Mouse (Mus musculus) adrenal gland, adult 8-10 months (tissue): ENCODE data around the gene Kif3c. TPM values are rescaled to one million over a fixed set of nuclear protein-coding genes. Genes with fewer than 3 reads are reported as not detected.

Experiments used
- DNase-seq: peaks from one replicate; pipeline ENCODE4 v3.0.0; 2022
- total RNA-seq, 4 experiments: library from RNA; stranded (reverse); gene quantifications; 2 replicates each; pipeline ENCODE4 v1.2.4; 2022

Gene Kif3c
- total RNA-seq, 4 experiments from 2014 or later = 32.7 to 53.6 (median 38.6) TPM

- no peak for DNase-seq
These were observed 60.7 kb downstream of the Kif3c start for GRCm38 (mm10) chr12:3425375-3426341.

GRCm38 (mm10) chr12:3426530-3427034 lies 61.6 kb downstream of the Kif3c start, which contains the start of gene Asxl2:
Gene Asxl2, plus strand, starts transcription at chr12:3426857.
- peak; percentile 99 for DNase-seq

GRCm38 (mm10) chr12:3427067-3427889 lies 62.3 kb downstream of the Kif3c start:
- peak; percentile 79 for DNase-seq

GRCm38 (mm10) chr12:3427891-3428775 lies 63.2 kb downstream of the Kif3c start:
- DNase-seq = no peak

DNA sequence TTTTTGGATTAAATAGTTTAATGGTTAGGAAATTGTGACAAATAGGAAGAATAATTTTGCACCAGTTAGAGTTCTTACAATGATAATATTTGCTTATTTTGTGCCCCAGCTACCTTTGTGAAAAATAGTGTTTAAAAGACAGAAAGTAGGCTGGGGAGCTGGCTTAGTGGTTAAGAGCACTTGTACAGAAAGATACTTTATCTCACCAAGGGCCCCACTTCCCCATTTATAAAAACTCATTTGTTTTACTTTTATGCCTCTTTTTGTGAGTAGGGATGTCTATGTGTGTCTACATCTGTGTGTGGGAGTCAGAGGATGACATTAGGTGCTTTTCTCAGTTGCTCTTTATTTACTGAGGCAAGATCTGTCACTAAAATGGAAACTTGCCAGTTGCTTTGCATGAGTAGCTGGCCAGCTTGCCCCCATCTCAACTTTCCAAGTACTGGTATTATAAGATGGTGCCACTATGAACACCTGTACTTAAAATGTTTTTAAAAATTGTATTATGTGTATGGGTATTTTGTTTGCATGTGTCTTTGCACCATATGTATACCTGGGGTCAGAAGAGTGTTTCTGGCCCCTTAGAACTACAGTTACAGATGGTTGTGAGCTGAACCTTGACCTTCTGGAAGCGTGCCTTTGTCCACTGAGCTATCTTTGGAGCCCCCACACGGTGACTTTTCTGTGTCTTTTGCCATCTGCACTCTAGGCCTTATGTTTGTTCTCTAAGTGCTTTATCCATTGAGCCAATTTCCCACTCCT lies 64.9 kb downstream of the Kif3c start:
- DNase-seq = no peak

DNA sequence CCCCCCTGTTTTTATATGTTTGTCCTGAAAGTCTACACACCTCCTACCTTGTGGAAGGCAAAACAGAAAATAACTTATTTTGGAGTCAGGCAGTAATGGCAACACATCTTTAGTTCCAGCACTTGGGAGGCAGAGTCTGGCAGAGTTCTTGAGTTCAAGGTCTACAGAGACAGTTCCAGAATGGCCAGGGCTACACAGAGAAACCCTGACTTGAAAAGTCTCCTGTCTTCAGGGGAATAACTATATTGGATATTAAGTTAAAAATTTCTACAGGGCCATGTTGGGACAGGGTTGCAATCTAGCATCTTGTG lies 65.5 kb downstream of the Kif3c start:
- no peak for DNase-seq

GRCm38 (mm10) chr12:3430985-3431384 lies 66.1 kb downstream of the Kif3c start:
- no peak for DNase-seq

- DNase-seq = no peak
These were observed 68.8 kb downstream of the Kif3c start for GRCm38 (mm10) chr12:3433736-3434135.

DNA sequence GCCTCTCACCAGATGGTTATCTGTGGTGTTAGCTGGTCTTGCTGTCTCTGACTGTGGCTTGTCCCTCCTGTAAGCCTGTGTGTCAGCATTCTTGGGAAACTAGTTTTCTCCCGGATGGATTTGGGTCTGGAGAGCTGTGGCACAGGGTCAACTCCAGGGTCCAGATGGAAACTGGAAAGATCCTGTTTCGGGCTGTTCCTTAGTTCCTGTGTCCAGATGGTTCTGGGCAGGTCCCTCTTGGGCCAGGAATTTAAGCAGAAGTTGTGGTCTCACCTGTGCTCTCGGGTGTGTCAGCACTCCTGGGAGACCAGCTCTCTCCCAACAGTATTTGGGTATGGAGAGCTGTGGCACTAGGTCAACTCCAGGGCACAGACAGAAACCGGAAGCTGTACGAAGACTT lies 71.5 kb downstream of the Kif3c start:
- no peak for DNase-seq

DNA sequence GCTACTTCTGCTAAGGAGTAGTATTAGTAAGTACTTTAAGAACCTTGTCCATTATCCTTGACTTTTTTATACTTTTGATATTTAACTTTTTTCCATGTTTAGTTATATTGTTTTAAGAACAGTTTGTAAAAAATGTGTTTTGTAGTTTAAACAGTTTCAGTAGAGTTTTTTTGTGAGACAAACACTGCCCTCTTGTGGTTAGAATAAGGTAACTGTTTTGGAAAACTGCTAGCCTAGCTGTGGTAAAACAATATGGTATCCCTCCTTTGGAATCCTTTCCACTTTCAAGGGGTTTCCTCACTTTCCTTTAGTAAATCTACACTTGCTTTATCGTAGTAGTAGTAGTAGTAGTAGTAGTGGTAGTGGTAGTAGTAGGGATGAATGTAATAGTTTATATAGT lies 72.9 kb downstream of the Kif3c start:
- no peak for DNase-seq

GRCm38 (mm10) chr12:3440916-3441315 lies 76.0 kb downstream of the Kif3c start:
- DNase-seq = no peak

- no peak for DNase-seq
These were observed 76.4 kb downstream of the Kif3c start for GRCm38 (mm10) chr12:3441361-3441760.

DNA sequence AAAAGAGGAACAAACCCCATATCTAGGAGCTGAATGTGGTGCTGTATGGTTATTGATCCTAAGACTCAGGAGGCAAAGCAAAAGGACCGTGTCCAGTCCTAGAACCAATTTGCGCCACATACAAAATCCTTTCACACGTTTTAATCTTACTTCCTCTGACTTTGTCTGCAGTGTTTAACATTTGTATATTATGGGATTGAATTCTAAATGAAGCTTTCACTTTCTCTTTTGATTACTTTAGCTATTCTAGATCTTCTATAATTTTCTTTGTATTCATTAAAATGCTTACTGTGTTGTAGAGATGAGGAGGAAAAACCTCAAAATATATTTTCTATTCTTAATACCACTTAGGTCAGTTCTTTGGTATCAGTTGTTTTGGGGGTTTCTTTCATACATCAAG lies 88.6 kb downstream of the Kif3c start:
- no peak for DNase-seq

Other genes starting within 250 kb of the Kif3c start
- gene Rab10, start 55.2 kb upstream of the Kif3c start, total RNA-seq = 100 to 1,000 TPM; 179 to 239 (median 190) TPM
- gene Asxl2, start 61.7 kb downstream of the Kif3c start, total RNA-seq = 10 to 100 TPM; 38.3 to 62.8 (median 44.5) TPM
- gene Dtnb, start 207.2 kb downstream of the Kif3c start, total RNA-seq = 10 to 100 TPM; 32.0 to 75.4 (median 44.4) TPM